Mouse (Mus musculus): ENCODE results near the gene Mindy4.

DNA sequence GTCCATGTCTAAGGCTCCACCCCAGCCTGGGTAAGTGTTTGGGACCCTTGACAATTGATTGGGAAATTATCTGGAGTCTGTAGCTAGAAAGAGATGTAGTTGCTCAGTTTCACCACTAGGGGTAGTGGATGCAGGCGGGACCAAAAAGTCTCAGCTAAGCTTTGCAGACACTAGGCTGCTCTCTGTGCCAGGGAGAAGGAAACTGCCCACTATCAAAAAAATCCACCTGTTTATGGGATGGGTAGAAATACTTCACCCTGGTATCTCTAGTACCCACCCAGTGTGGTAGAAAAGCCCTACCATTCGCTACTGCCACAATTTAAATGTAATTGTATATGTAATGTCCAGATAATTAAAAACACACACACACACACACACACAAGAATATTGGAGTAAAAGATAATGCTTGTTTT is 155.6 kb downstream of the Mindy4 start:
- TF ChIP-seq ZC3H11A (IDR thresholded peaks at IDR 0.05; ENCODE audit: borderline replicate concordance, low read depth, low read length) (no peak), MAFK (IDR thresholded peaks at IDR 0.05; ENCODE audit: insufficient read depth, low read depth, low read length) (no peak), ZNF384 (IDR thresholded peaks at IDR 0.05; ENCODE audit: low read depth, low read length) (no peak)
